Mouse (Mus musculus): ENCODE data around the gene Gm28845. TPM values are rescaled to one million over a fixed set of nuclear protein-coding genes. Genes with fewer than 3 reads are reported as not detected.

Gm28845 gene
- polyA plus RNA-seq, 1 experiment from 2014 or later = not detected

Other genes starting within 250 kb of the Gm28845 start
- 9.3 TPM in 2 replicates for gene Plekhm3, start 162.7 kb downstream of the Gm28845 start, polyA plus RNA-seq (2016; fragmentation: Nextera tagmentation; extraction: Ambion mirVana)
- 0.78 and 0.94 TPM in 2 replicates for gene Akr1cl, start 86.8 kb downstream of the Gm28845 start, polyA plus RNA-seq (2016; fragmentation: Nextera tagmentation; extraction: Ambion mirVana)
- gene Cryge, start 68.4 kb downstream of the Gm28845 start, polyA plus RNA-seq (2016; fragmentation: Nextera tagmentation; extraction: Ambion mirVana) = not detected in 2 replicates
- gene Crygd, start 56.1 kb downstream of the Gm28845 start, polyA plus RNA-seq (2016; fragmentation: Nextera tagmentation; extraction: Ambion mirVana) = not detected in 2 replicates
- gene Crygc, start 45.9 kb downstream of the Gm28845 start, polyA plus RNA-seq (2016; fragmentation: Nextera tagmentation; extraction: Ambion mirVana) = not detected in 2 replicates
- gene Crygb, start 37.3 kb downstream of the Gm28845 start, polyA plus RNA-seq (2016; fragmentation: Nextera tagmentation; extraction: Ambion mirVana) = 0.37 TPM in 1 of 2 replicates, not detected in the other
- gene Cryga, start 16.2 kb downstream of the Gm28845 start, polyA plus RNA-seq (2016; fragmentation: Nextera tagmentation; extraction: Ambion mirVana) = not detected in 2 replicates
- gene D630023F18Rik, start 3.7 kb upstream of the Gm28845 start, polyA plus RNA-seq (2016; fragmentation: Nextera tagmentation; extraction: Ambion mirVana) = 0.12 and 0.31 TPM in 2 replicates
- 92.2 and 111 TPM in 2 replicates for gene Idh1, start 66.9 kb upstream of the Gm28845 start, polyA plus RNA-seq (2016; fragmentation: Nextera tagmentation; extraction: Ambion mirVana)
- gene Pikfyve, start 67.1 kb upstream of the Gm28845 start, polyA plus RNA-seq (2016; fragmentation: Nextera tagmentation; extraction: Ambion mirVana) = 8.4 and 9.5 TPM in 2 replicates
- 0.10 TPM in 1 of 2 replicates, not detected in the other for gene Pth2r, start 162.5 kb upstream of the Gm28845 start, polyA plus RNA-seq (2016; fragmentation: Nextera tagmentation; extraction: Ambion mirVana)